Comparison of ENCODE assay signal across 10 mouse cellular contexts in the genomic region with DNA sequence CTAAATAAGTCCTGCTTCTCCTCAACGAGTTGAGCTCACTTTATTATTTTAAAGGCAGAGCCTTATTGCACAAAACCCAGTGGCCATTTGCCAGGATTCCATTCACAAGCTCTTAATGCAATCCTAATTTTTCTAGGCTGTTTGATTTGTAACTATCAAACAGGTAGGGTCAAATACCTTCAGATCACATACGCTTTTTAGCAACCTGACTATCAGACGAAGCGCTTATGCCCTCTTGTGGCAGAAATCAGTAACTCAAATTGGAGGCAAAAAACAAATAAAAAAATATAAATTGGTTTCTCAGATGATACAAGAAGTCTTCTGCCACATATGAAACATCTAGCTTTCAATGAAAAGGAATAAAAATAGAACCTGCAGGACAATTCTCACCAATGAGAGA. TPM values are rescaled to one million over a fixed set of nuclear protein-coding genes. Genes with fewer than 3 reads are reported as not detected.
A peak's percentile ranks its signal among the peaks of the same experiment; 100 is the strongest.
DNase-seq lines count a peak whose midpoint lies in the region; ATAC-seq lines count a peak whose summit lies in the region.
"Had no signal": no experiment of that assay in that cellular context is flagged by ENCODE, and none has a peak within 500 bp of the region (broad histone marks: within the 10 kb centered on the region; RNA-seq: fewer than 3 reads in every experiment).

No protein-coding gene starts in this region.

- peaks cover 73% of the 10 kb centered on the region for H3K36me3 ChIP-seq in liver, embryonic 12.5 days
- no peaks in the 10 kb centered on the region for H3K36me3 ChIP-seq in liver, embryonic 11.5 days (ENCODE audit: control insufficient read depth, insufficient read depth, low read length)

- H3K9me3 ChIP-seq in liver, embryonic 12.5 days (replicated peaks) = no peaks in the 10 kb centered on the region
- no peaks in the 10 kb centered on the region for H3K9me3 ChIP-seq in liver, embryonic 11.5 days (ENCODE audit: control insufficient read depth, low read length)

- no peak overlapping the region for H3K9ac ChIP-seq in liver, embryonic 12.5 days
- no peak overlapping the region for H3K9ac ChIP-seq in liver, embryonic 11.5 days (ENCODE audit: low read depth, low read length)

- peak; percentile 1 for DNase-seq in CD4-positive, CD25-positive, alpha-beta regulatory T cell, adult 2 months (ENCODE audit: low read depth, low spot score)
- DNase-seq in liver, embryonic 11.5 days (ENCODE audit: low spot score) = no peak
- peak; percentile 46 for DNase-seq in retina, embryonic 14.5 days (ENCODE audit: low spot score)
- no peak for DNase-seq in ovary, postnatal 14 days (ENCODE audit: low spot score)
- no peak for DNase-seq in left cerebral cortex, adult 11 months (ENCODE audit: low spot score)

- H3K4me3 ChIP-seq in liver, embryonic 12.5 days = no peak overlapping the region
- no peak overlapping the region for H3K4me3 ChIP-seq in liver, embryonic 11.5 days (ENCODE audit: low read depth, low read length)

- peaks cover 38% of the 10 kb centered on the region for H3K4me1 ChIP-seq in liver, embryonic 12.5 days
- peaks cover 6% of the 10 kb centered on the region; the same call in 1 of the 2 replicates for H3K4me1 ChIP-seq in liver, embryonic 11.5 days (replicated peaks; ENCODE audit: control insufficient read depth, insufficient read depth, low read length)

- no peaks in the 10 kb centered on the region for H3K27me3 ChIP-seq in liver, embryonic 12.5 days (replicated peaks)
- H3K27me3 ChIP-seq in liver, embryonic 11.5 days (replicated peaks; ENCODE audit: control insufficient read depth, insufficient read depth, low read length) = no peaks in the 10 kb centered on the region

- ATAC-seq in CD4-positive, CD25-positive, alpha-beta regulatory T cell, adult 4 months = no peak
- ATAC-seq in liver, embryonic 12.5 days = no peak
- ATAC-seq in liver, embryonic 11.5 days (replicated peaks; ENCODE audit: low FRiP score) = no peak
- ATAC-seq in granulocyte monocyte progenitor cell, adult 5-6 weeks (replicated peaks; ENCODE audit: poor library complexity, severe bottlenecking) = peak; percentile 54

- H3K27ac ChIP-seq in liver, embryonic 12.5 days = 0 out of 2 replicates have a peak overlapping the region, but pooled peaks have one; percentile 37
- no peak overlapping the region for H3K27ac ChIP-seq in liver, embryonic 11.5 days (ENCODE audit: low read depth, low read length)

- 32% methylated on average over 4 of the region's 4 CpGs for WGBS in liver, embryonic 12.5 days (ENCODE audit: insufficient replicate concordance)
- 27% methylated on average over 4 of the region's 4 CpGs for WGBS in liver, embryonic 11.5 days

- H3K4me2 ChIP-seq in liver, embryonic 12.5 days = no peak overlapping the region
- H3K4me2 ChIP-seq in liver, embryonic 11.5 days = no peak overlapping the region

RNA-seq across cellular contexts. Expression of a gene that starts 12.9 kb away (rescaled TPM):
- polyA plus RNA-seq in CD4-positive, CD25-positive, alpha-beta regulatory T cell, adult 4 months (2017; shearing (Covaris generic)) = not detected
- polyA plus RNA-seq in liver, embryonic 12.5 days (2016; fragmentation: Nextera tagmentation; extraction: Ambion mirVana) = 216 and 219 TPM in 2 replicates
- polyA plus RNA-seq in liver, embryonic 11.5 days (2014; fragmentation: Nextera tagmentation; extraction: Ambion mirVana) = 164 and 181 TPM in 2 replicates
- 0.19 TPM in 1 of 2 replicates, not detected in the other for total RNA-seq in granulocyte monocyte progenitor cell, adult 5-6 weeks (2014; fragmentation: Nextera tagmentation)
- 0.17 TPM in 1 of 2 replicates, not detected in the other for total RNA-seq in granulocyte monocyte progenitor cell, adult 5-6 weeks (2017)
- polyA plus RNA-seq: cortical plate, adult 2 months had no signal

RNA-seq across cellular contexts. Expression of a gene that starts 17.0 kb away (rescaled TPM):
- not detected for polyA plus RNA-seq in CD4-positive, CD25-positive, alpha-beta regulatory T cell, adult 4 months (2017; shearing (Covaris generic))
- polyA plus RNA-seq in liver, embryonic 12.5 days (2016; fragmentation: Nextera tagmentation; extraction: Ambion mirVana) = 0.08 and 0.17 TPM in 2 replicates
- 0.44 TPM in 2 replicates for polyA plus RNA-seq in liver, embryonic 11.5 days (2014; fragmentation: Nextera tagmentation; extraction: Ambion mirVana)
- not detected in 2 replicates for total RNA-seq in granulocyte monocyte progenitor cell, adult 5-6 weeks (2014; fragmentation: Nextera tagmentation)
- 0.88 TPM in 1 of 2 replicates, not detected in the other for total RNA-seq in granulocyte monocyte progenitor cell, adult 5-6 weeks (2017)
- total RNA-seq: heart, postnatal 36 days had no signal
- polyA plus RNA-seq: cortical plate, adult 2 months had no signal

RNA-seq across cellular contexts. Expression of a gene that starts 56.5 kb away (rescaled TPM):
- 1 to 10 TPM in 1 of 2 experiments, under 1 TPM in 1; 0.30 to 1.2 TPM for polyA plus RNA-seq in CD4-positive, CD25-positive, alpha-beta regulatory T cell, adult 4 months (2017; shearing (Covaris generic))
- polyA plus RNA-seq in liver, embryonic 12.5 days (2016; fragmentation: Nextera tagmentation; extraction: Ambion mirVana) = 0.71 and 0.75 TPM in 2 replicates
- 0.88 and 1.3 TPM in 2 replicates for polyA plus RNA-seq in liver, embryonic 11.5 days (2014; fragmentation: Nextera tagmentation; extraction: Ambion mirVana)
- 3.0 and 5.0 TPM in 2 replicates for total RNA-seq in granulocyte monocyte progenitor cell, adult 5-6 weeks (2014; fragmentation: Nextera tagmentation)
- 5.6 and 6.2 TPM in 2 replicates for total RNA-seq in granulocyte monocyte progenitor cell, adult 5-6 weeks (2017)

Comparison
In these comparisons a context has a peak if more than half of its experiments do, and no peak if none do; other contexts are left out.
1. DNase-seq: peak in CD4-positive, CD25-positive, alpha-beta regulatory T cell, adult 2 months (single experiment) and retina, embryonic 14.5 days (single experiment); none in liver, embryonic 11.5 days (single experiment), ovary, postnatal 14 days (single experiment) and left cerebral cortex, adult 11 months (single experiment).
2. RNA of a gene that starts 12.9 kb away (polyA plus RNA-seq): 216 to 219 TPM in liver, embryonic 12.5 days and 164 to 181 TPM in liver, embryonic 11.5 days; not detected in CD4-positive, CD25-positive, alpha-beta regulatory T cell, adult 4 months; every median in the first group is over 100 times any median in the second.